Mouse (Mus musculus) cerebral cortex, adult 2 months (tissue): ENCODE results near the gene Taz.

Experiments used
- WGBS: fragments of 180-500 bp; shearing (Covaris S2); methylation state at CpG from one replicate; pipeline ENCODE4 v1.1.7; 2018; 5-methylcytosine and 5-hydroxymethylcytosine counted together

Gene Taz

GRCm38 (mm10) chrX:74281041-74281731, 526 bp upstream of the Taz start:
- WGBS: 3% methylated on average over 14 of the region's 14 CpGs

GRCm38 (mm10) chrX:74282395-74283091, 831 bp downstream of the Taz start:
- WGBS: 1% methylated on average over 38 of the region's 39 CpGs

GRCm38 (mm10) chrX:74283092-74283437, 1.4 kb downstream of the Taz start:
- WGBS: 12% methylated on average over 5 of the region's 5 CpGs

GRCm38 (mm10) chrX:74293431-74293830, 11.7 kb downstream of the Taz start:
- WGBS: 83% methylated on average over 4 of the region's 4 CpGs

DNA sequence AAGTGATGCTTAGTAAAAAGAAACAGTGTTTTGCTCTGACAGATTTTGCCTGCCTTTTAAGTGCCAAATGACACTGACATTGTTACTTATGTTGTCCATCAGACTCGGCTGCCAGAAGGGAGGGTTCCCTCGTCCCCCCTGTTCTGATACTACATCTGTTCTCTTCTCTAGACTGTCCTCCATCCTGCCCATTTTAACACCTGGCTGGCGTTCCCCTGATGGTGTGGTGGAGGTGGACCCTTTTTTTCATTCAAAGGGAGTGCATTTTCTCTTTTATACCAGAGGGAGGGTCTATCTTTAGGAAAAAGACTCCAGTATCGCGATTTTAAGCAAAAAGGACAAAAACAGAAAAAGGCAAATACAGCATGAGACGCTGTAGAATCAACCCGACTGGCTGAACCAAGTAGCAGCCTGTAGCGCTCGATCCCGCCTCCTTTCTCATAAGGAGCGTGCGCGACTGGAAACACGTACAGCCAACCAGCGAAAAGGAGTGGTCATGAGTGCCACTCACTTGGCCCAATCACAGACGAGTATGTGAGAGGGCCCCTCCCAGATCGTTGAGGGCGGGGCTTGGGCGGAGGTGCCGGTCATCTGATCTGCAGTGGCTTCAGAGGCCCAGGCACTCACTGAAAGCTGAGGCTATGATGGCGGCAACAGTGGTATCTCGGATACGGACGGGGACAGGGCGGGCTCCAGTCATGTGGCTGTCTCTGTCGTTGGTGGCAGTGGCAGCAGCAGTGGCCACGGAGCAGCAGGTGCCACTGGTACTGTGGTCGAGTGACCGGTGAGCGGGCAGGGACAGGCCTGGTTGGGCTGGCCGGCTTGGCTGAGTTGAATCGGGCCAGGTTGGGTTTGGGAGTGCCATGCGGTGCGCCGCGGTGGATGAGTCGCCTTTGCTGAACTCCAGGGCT, 15.1 kb downstream of the Taz start, which contains the start of gene Atp6ap1:
Atp6ap1 (plus strand) TSS at position 560 of the 911 bp plus-strand sequence.
- 4% methylated on average over 37 of the region's 37 CpGs for WGBS

DNA sequence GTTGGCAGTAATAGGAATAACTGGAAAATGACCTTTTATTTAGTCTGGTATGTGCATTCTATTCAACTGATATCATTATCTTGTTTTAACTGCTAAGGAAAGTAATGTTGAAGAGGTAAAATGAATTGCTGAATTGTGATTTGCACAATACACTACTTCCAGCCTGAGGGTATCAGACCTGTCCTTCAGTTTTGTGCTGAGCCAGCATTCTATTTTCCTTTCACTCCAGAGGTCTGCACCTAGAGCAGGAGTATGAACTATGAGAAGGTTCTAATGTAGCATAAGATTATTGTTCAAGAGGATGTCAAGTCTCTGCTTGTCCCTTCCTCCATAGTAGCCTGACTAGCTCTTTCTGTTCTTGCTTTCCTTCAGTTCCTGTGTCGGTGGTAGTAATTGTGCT, 16.6 kb downstream of the Taz start:
- 70% methylated on average over 1 of the region's 1 CpGs for WGBS

DNA sequence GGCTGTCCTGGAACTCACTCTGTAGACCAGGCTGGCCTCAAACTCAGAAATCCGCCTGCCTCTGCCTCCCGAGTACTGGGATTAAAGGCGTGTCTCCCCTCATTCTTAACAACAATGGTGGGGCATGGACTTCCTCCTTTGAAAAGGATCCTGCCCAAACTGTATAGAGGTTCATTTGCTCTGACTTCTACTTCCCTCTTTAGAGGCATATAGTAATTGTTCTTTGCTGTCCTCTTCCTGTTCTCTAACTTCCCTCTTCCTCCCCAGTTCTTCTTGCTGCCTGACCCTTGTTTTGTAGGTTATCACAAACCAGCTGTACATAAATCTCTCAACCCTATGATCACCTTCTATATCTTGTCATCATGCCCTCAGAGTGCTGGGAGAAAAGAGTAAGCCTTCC, 18.0 kb downstream of the Taz start:
- WGBS: 81% methylated on average over 3 of the region's 3 CpGs

- 3% methylated on average over 40 of the region's 41 CpGs for WGBS
Measured at GRCm38 (mm10) chrX:74304867-74305700, 23.4 kb downstream of the Taz start, which contains the start of gene Gdi1. Gdi1 (plus strand) TSS chrX:74304998.

DNA sequence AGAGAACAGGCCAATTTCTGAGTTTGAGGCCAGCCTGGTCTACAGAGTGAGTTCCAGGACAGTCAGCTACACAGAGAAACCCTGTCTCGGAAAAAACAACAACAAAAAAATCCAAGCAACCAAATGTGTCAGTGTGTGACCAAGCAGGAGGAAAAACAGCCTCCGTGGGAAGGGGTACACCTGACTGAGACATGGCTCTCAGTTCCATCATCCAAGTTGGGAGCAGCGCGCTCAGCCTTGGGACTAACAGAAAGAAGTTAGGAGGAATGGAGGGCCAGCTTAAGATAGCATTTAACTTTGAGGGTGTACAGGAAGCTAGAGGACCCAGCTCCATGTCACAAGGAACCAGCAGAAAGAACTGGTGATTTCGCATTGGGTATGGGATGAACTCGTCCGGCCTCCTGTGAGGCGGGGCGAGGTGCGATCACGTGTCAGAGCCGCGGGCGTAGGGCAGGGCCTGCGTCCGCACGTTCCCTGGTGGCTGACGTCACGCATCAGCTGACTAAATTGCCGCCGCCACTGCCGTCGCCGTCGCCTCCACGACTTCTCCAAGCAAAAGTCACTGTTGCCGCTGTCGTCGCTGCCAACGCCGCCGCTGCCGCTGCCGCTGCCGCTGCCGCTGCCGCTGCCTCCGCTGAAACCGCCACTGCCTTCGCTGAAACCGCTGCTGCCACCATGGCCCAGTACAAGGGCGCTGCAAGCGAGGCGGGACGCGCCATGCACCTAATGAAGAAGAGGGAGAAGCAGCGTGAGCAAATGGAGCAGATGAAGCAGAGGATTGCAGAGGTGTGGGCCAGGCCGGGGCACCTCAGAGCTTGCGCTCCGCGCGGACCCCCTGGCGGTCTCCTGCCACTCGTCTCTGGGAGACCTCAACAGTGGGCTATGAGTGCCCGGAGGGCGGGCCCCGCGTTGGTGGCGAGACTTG, 31.1 kb downstream of the Taz start, which contains the start of gene Fam50a:
Fam50a (plus strand) TSS at position 494 of the 925 bp plus-strand sequence.
- WGBS: 7% methylated on average over 35 of the region's 59 CpGs

DNA sequence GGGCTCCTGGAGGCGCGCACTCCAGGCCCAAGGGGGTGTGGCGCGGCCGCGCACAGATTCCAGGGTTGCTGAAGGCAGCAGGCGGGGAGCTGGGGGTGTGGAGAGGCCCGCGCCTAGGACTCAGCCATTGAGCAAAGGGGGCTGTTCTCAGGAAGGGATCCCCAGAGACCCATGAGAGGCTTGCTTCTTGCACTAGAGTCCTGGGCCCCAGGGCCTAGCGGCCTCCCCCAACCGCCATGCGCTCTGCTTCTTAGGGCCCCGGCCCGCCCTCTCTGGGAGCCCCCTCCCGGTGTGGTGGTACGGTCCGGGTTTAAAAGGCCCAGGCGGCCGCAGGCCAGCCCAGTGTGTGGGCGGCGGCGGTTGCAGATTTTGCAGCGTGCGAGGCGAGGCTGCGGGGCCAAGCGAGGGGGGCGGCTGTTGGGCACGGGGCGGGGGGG, 47.0 kb downstream of the Taz start, which contains the start of gene Plxna3:
Plxna3 (plus strand) TSS at position 342 of the 437 bp plus-strand sequence.
- WGBS: 1% methylated on average over 25 of the region's 30 CpGs

DNA sequence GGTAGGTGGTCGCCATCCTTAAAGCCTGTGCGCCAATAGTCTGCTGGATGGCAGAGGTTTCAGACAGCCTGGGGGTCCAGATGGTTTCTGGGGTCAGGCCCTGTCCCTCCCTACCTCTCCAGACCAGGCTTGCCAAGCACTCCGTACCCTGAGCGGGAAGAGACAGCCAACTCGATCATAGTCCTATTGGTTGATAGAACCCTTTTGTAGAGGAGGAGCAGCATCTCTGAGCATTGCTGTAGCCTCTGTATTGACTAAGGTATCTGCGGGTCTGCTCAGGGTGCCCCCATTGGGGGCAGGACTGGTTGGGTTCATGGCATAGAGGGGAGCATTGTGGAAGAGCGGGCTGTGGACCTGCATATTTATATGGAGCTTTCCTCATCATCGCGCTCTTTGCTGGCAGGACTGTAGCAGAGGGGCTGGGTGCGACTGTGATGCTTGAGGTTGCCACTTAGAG, 47.5 kb downstream of the Taz start:
- 14% methylated on average over 10 of the region's 10 CpGs for WGBS

DNA sequence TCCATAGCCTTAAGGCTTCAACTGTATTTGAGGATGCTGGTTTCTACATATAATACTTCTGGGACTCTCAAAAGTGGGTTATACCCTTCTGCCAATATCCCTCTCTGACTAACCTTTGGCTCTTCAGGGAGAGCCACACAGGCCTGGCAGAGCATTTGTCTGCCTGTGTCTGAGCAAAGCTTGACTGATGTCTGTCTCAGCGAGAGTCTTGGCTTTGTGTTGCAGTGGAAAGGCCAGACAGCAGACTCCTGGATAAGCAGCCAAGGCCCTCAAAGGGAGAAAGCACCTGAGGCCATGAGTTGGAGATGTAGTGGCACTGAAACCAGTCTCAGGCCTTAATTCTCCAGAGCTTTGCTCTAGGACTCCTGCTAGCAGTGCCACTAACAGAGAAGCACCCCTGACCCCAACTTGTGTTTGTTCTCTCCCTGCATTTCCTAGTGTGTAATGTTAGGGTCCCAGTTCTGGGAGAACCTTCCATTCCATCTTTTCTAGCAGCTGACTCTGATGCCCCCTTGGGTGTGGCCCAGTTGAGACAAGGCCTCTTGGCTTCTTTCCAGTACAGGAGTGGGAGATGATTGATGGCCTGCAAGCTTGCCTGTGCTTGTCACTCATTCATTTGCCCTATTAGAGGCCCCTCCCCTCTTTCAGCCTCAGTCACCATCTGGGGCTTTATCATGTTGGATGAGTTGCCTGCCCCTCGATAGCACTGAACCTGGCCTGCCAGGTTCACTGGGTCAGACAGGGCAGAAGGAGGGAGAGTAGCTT, 48.6 kb downstream of the Taz start:
- WGBS: 27% methylated on average over 1 of the region's 2 CpGs
